Mouse (Mus musculus): ENCODE data around the gene Cdc42se2.

The Cdc42se2 gene

DNA sequence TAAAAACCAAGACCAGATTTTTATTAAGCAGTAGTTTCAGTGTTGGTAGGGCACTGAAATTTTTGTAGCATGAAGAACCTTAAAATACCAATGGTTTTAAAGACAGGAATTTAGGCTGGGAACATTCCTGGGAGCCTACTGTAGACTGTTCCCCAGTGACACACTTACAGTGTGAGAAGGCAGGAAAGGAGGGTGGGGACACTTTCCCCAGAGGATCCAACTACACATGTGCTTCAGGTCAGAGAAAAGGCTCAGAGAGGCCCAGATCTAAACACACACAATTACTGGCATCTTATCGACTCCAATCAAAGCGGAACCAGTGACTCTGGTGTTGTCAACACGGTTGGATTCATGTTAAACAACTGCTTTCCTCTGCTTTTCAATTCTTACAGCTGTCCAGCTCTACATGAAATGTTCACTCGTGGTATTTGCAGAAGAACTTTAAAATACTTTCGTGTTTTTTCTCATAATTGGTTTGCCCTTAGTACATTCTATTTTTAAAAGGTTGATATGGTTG is 32.3 kb downstream of the Cdc42se2 start:
- DNase-seq (ENCODE audit: extremely low read depth, low read depth, low spot score) = no peak

- DNase-seq (ENCODE audit: extremely low read depth, low read depth, low spot score) = peak; percentile 30
Observed at GRCm38 (mm10) chr11:54754301-54755147, 33.0 kb downstream of the Cdc42se2 start.

DNA sequence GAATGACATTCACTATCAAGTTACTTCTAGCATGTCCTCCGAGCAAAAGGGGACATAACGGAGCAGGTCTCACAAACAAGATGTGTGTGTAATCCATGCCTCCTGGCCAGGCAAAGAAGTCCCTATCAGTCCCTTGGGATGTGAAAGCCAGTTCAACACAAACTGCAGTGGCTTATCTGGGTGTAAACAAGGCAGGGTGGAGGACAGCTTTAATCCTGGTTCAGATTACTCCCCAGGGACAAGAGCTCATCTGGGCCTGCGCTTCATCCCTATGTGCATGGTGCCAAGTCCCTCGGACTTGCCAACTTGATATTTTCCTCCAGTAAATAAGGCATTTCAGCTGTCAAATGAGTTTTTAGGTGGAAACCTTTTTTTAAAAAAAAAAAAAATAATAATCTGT is 36.0 kb downstream of the Cdc42se2 start:
- DNase-seq (ENCODE audit: extremely low read depth, low read depth, low spot score) = no peak

GRCm38 (mm10) chr11:54748891-54749290 is 38.6 kb downstream of the Cdc42se2 start:
- DNase-seq (ENCODE audit: extremely low read depth, low read depth, low spot score) = no peak

- no peak for DNase-seq (ENCODE audit: extremely low read depth, low read depth, low spot score)
Observed at GRCm38 (mm10) chr11:54744231-54744630, 43.2 kb downstream of the Cdc42se2 start.

DNA sequence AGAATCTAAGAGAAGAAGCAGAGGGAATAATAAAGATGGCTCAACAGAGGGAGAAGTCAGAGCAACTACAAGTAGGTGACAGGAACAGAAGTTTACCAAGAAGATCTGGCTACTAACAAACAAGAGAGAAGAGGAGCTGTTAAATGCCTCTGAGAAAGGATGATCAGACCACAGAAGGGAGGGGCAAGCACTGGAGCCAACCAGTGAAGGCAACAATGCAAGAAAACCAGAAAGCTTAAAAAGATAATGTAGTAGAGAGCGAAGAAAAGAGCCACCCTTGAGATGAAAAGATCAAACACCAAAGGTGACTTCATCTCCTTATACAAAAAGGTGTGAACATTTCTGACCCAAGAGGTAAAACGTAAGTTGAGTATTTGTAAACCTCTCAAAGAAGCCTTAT is 46.1 kb downstream of the Cdc42se2 start:
- DNase-seq (ENCODE audit: extremely low read depth, low read depth, low spot score) = no peak

DNA sequence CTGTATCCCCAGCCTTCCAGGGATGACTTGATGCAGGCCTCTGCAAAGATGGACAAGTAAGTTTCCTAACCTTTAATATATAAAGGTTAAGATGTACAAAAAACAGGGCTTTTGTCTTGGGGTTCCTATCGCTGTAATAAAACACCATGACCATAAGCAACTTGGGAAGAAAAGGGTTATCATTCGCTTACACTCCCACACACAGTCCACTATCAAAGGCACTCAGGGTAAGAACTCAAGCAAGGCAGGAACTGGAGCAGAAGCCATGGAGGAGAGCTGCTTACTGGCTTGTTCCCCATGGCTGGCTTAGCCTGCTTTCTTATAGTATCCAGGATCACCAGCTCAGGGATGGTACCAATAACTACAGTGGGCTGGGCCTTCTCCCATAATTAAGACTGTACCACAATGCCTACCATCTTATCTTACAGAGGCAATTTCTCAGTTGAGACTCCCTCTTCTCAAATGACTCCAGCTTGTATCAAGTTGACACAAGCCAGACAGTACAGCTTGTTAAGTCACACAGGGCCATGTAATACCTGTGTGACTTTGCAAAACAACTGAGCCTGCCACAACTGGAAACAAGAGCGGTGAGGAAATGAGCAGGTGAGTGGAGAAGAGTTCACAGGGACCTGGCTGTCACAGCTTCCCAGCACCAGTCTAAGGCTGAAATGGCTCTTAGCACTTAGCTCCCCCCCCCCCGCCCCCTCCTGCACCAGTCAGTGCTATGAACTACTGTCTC is 48.3 kb downstream of the Cdc42se2 start:
- DNase-seq (ENCODE audit: extremely low read depth, low read depth, low spot score) = peak; percentile 68

DNA sequence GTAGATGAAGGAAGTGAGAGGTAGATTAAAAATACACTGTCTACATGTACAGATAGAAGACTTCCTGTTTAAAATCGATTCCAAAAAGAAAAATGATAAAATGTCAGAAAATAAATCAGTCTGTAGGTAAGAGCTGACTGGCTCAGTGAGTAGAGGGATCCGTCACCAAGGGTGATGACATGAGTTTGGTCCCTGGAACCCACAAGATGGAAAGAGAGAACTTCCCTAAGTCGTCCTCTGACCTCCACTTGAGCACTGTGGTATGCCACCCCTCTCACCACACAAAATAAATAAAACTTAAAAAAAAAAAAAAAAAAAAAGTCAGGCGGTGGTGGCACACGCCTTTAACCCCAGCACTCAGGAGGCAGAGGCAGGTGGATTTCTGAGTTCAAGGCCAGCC is 50.6 kb downstream of the Cdc42se2 start:
- no peak for DNase-seq (ENCODE audit: extremely low read depth, low read depth, low spot score)

- no peak for DNase-seq (ENCODE audit: extremely low read depth, low read depth, low spot score)
Observed at GRCm38 (mm10) chr11:54735114-54735513, 52.4 kb downstream of the Cdc42se2 start.

DNA sequence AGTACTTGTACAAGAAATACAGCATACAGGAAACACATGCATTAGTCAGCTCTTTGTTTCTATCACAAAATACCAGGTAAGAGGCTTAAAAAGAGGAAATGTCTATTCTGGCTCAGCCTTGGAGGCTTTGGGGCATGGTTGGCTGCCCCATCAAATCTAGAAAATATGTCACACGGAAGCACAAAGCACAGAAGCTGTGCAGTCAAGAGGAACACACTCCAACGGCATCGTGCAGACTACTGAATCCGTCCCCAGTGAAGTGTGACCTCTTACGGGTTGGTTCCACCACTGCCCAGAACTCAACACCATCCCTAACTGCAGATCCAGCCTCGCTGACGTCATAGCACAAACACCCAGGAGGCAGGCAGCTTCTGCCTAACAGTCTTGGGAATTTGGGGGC is 53.9 kb downstream of the Cdc42se2 start:
- no peak for DNase-seq (ENCODE audit: extremely low read depth, low read depth, low spot score)

DNA sequence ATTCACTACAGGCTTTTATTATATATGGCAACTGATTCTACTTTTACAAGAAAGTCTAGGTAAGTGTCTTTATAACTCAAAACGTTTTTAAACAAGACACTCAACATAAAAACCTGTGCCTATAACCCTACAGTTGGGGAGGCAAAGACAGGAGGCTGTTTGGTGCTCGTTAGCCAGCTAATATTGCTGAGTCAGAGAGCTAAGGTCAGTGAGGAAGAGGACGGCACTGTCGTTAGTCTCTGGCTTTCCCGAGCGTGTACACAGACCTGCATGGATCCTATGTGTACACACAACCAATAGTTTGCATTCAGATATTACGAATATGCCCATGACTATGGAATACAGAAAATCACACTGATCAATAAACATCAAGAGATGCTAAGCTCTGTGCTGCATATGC is 56.1 kb downstream of the Cdc42se2 start:
- no peak for DNase-seq (ENCODE audit: extremely low read depth, low read depth, low spot score)

DNA sequence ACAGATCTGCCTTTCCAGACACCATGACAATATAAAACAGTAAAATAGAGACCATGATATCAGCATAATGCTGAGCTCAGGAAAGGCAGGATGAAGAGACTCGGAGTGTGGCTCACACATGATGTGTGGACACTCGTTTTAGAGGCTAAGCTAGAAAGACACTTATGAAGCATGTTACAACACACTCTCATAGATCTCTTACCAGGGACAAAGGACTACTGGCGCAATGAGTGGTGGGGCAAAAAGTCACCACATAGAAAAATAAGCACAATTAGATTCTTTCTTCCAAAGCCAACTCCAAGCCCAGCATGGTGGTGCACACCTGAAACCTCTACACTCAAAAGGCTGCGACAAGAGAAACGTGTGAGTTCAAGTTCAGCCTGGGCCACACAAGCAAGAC is 56.5 kb downstream of the Cdc42se2 start:
- no peak for DNase-seq (ENCODE audit: extremely low read depth, low read depth, low spot score)

DNA sequence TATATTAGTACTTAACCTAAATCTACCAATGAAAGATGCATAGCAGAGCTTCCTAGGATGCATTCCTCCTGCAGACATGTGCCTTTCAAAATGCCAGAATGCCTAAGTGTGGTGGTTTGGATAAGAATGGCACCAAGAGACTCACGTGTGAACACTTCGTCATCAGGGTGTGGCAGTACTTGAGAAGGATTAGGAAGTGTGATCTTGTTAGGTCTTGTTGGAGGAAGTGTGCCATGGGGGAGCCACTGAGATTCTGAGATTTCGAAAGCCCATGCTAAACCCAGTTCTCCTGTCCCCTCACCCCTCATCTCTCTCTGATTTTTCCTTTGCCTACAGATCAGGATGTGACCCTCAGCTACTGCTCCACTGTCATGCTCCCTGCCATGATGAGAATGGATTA is 58.2 kb downstream of the Cdc42se2 start:
- DNase-seq (ENCODE audit: extremely low read depth, low read depth, low spot score) = no peak

DNA sequence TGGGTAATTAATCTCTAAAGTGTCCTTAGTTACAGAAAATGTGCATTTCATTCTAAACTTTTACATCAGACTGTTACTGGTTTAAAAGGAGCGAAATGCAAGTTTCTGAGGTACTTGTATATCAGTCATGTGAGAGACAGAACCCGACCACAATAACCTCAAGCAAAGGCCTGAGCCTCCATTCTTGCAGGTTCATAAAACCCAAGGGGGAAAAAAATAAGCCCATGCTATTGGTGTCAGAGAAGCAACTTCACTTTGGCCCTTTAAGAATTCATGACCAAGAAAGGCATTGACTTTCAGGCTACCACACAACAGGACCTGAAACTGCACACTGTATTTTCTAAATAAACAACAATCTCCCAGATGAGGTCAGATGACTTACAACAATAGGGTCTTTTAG is 59.1 kb downstream of the Cdc42se2 start:
- DNase-seq (ENCODE audit: extremely low read depth, low read depth, low spot score) = no peak

GRCm38 (mm10) chr11:54727327-54727901 is 60.1 kb downstream of the Cdc42se2 start:
- no peak for DNase-seq (ENCODE audit: extremely low read depth, low read depth, low spot score)

- DNase-seq (ENCODE audit: extremely low read depth, low read depth, low spot score) = no peak
Observed at GRCm38 (mm10) chr11:54726571-54727062, 60.9 kb downstream of the Cdc42se2 start.

GRCm38 (mm10) chr11:54724353-54725034 is 63.0 kb downstream of the Cdc42se2 start:
- DNase-seq (ENCODE audit: extremely low read depth, low read depth, low spot score) = no peak

DNA sequence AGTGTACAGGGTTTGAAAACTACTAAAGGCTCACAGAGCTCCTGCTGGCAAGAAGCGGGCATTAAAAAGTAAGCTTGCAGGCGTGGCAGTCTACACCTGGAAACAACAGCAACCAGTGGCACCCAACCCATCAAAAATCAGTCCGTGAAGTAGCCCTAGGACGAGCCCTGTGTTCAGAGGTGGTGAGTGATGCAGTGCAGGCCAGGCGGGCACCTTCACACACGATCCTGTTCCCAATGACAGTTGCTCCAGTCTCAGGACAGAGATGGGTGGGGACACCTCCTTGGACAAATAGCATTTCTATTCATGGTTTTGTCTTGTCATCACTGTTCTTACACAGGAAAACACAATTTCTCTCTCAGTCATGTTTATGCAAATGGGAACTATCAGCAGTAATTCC is 65.4 kb downstream of the Cdc42se2 start:
- no peak for DNase-seq (ENCODE audit: extremely low read depth, low read depth, low spot score)

DNA sequence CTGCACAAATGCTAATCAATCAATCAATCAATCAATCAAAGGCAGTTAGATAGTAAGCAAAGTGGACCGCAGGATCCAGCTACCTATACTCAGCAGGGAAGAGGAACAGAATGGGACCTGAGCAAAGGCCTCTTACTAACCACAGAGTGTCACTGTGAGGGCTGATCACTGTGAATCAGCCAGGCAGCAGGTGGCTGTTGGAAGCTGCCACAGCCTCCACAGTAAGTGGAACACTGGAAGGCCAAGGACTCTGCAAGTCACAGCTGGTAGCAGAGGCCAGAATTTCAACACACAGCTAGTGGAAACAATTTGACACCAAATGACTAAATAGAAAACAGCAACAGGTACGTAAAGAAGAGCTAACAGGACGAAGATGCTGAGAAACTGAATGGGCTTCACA is 68.9 kb downstream of the Cdc42se2 start:
- no peak for DNase-seq (ENCODE audit: extremely low read depth, low read depth, low spot score)

DNA sequence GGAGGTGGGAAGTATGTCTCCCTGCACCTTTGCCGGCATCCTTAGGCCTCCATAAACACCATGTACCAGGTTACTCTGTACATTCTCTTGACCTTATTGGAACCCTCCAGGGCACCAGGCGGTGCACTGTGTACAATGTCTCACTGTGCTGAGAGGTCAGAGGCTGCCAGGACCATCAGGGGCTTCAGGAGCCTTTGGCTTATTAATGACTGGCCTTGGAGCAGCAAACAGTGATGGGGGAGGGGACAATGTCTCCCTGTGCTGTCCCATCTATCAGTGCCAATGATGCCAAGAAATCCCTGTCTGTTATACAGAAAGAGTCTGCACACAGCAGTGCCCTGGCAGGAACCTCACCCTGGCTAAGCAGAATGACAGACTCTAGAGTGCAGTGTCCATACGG is 69.6 kb downstream of the Cdc42se2 start:
- no peak for DNase-seq (ENCODE audit: extremely low read depth, low read depth, low spot score)

- DNase-seq (ENCODE audit: extremely low read depth, low read depth, low spot score) = no peak
Observed at GRCm38 (mm10) chr11:54712849-54713248, 74.6 kb downstream of the Cdc42se2 start.

Data from fat pad, adult 2 months (tissue).